Mouse (Mus musculus): ENCODE measurements around the gene Slc9a5.

Slc9a5 gene

DNA sequence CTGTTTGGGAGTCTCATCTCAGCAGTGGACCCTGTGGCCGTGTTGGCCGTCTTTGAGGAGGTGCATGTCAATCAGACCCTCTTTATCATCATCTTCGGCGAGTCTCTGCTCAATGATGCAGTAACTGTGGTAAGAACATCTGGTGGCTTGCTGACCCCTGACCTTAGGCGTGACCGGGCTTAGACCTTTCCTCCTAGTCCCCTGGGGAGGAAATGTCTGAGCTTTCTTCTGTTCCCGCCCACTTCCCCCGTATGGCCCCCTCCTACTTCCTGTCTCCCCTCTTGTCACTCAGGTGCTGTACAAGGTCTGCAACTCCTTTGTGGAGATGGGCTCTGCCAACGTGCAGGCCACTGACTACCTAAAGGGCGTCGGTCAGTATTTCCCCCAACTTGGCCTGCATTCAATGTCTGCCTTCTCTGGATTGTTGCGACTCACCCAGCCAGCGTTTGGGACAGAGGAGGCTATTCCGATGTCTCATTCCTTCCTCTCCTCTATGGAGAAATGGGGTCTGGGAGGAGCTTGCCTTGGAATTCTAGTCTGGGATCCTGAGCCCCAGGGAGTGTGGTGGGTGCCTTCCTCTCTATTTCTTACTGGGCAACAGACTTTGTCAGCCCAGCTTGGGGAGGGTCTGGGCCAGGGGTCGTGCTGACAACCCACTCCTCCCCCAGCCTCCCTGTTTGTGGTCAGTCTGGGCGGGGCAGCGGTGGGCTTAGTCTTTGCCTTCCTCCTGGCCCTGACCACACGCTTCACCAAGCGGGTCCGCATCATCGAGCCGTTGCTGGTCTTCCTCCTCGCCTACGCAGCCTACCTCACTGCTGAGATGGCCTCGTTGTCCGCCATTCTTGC is 6.8 kb downstream of the Slc9a5 start:
- no peak for DNase-seq (ENCODE audit: low spot score)

DNA sequence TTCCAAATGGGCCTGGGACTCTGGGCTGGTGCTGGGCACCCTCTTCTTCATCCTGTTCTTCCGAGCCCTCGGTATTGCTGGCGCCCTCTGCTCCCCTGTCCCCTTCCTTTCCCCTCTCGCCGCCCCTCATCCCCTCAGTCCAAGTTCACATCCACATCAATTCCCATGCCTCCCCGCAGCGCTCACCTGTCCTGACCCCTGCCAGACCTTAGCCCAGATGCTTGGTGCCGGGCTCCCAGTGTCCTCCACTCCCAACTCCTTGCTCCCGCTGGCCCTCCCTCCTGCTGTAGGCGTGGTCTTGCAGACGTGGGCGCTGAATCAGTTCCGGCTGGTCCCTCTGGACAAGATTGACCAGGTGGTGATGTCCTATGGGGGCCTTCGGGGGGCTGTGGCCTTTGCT is 8.0 kb downstream of the Slc9a5 start:
- no peak for DNase-seq (ENCODE audit: low spot score)

DNA sequence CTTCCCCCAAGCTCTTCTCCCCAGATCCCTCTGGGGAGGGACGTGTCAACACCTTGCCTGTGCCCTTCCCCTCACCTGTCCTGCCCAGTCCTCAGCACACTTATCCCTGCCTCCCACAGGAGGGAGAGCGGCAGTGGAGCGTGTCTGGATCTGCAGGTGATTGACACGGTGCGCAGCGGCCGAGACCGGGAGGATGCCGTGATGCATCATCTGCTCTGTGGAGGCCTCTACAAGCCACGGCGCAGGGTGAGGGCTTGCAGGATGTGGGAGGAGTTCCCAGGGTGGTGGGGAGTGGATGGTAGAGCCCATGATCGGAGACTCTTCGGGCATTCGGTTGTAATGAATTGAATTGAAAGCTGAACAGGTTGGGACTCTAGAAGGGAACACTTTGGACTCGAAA is 10.6 kb downstream of the Slc9a5 start:
- DNase-seq (ENCODE audit: low spot score), result no peak

DNA sequence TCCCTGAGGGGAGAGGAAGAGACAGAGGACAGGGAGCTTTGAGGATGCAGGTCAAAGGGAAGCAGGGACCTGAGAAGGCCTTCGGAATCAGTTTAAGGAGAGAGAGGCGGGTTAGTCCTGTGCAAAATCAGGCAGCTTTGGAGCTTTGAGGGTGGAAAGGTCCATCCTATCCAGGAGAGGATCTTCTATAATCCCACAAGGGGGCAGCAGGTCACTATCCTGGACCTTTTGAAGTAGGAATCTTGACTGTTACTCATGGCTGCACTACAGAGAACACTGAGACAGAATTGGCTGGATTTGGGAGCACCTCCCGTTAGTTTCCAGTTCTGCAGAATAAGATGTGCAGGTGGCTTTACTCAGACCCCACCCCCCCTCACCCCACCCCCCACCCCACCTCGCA is 11.0 kb downstream of the Slc9a5 start:
- no peak for DNase-seq (ENCODE audit: low spot score)

DNA sequence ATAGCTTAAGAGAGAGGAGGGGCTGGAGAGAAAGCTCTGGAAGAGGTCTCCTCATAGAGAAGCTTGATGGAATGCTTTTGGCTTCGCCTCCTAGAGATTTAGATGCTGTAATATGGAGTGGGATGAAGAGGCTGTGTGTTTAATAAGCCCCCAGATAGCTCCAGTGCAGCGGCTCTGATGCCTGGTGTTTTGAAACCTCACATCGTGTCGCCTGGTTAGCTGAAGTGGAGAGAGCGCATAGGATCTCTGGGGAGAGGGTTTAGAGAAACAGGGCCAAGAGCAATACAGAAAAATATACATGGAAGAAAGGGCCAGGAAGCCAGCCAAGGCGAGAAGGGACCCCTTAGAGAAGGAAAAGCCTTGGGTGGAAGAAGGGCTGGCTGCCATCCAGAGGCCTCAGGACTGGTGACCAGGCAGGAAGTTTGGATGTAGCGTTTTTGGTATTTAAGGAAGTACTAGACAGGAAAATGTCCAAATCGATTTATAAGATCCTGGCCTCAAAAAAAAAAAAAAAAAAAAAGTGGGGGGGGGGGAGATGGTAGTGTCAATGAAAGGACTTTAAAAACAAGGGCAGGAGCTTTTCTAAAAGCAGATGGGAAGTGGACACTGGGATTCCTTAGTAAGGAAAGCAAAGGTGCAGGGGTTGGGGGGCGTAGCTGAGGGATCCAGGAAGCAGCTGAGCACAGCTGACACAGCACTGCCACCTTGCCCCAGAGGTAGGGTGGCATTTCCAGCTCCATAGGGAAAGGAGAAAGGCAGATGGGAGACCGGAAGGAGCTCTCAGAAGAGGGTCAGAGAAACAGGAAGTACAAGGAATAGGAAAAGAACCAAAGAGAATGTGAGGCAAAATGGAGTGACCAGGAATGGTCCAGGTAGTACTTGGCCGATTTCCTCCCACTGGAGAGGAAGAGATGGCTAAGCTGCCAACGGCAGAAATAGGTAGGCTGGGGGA is 13.4 kb downstream of the Slc9a5 start:
- DNase-seq (ENCODE audit: low spot score), result no peak

DNA sequence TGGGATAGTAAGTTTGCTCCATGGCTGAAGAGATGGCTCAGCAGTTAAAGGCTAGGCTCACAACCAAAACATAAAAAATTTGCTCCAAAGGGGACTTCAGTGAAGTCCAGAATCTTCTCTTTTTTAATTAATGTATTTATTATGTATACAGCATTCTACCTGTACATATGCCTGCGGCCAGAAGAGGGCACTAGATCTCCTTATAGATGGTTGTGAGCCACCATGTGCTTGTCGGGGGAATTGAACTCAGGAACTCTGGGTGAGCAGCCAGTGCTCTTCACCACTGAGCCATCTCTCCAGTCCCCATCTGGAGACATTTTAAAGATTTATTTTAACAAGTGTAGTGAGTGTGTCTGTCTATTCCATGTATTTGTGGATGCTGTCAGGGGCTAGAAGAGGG is 18.5 kb downstream of the Slc9a5 start:
- no peak for DNase-seq (ENCODE audit: low spot score)

DNA sequence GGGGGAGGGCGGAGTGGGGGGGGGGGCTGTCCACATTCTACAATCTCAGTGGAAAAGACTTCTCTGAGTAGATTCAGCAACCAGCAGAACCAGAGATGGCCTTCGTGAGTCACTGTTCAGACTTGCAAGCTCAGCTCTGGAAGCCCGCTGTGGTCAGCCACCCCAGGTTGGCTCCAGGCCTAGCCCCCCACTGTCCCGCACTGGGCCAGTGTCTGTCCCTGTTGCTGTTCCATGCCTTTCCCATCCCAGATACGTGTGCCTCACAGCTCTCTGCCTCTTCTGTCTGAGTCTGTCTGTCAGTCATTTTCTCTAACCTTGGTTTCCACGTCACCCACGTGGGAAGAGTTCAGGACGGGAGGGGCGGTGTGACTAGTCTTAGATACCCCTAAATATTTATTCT is 23.8 kb downstream of the Slc9a5 start:
- DNase-seq (ENCODE audit: low spot score), result no peak

DNA sequence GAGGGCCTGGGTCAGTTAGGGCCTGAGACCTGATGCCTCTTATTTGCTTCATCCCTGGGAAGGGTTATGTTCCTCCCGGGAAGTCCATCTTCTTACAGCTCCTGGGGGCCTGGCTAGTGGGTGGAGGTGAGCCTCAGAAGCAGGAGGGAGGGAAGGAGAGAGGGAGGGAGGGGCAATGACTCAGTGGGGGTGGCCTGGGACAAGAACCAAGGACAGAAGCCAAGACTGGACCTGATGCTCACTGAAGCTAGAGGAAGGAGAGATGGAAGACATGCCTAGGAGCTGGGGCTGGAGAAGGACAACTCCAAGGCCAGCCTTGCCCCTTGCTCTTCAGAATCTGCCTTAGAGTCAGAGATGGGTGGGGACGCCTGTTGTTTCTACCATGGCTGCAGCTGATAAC is 24.4 kb downstream of the Slc9a5 start, which contains the start of gene Plekhg4:
Plekhg4 (plus strand) TSS at position 243 of the 400 bp plus-strand sequence.
- DNase-seq (ENCODE audit: low spot score), result no peak

DNA sequence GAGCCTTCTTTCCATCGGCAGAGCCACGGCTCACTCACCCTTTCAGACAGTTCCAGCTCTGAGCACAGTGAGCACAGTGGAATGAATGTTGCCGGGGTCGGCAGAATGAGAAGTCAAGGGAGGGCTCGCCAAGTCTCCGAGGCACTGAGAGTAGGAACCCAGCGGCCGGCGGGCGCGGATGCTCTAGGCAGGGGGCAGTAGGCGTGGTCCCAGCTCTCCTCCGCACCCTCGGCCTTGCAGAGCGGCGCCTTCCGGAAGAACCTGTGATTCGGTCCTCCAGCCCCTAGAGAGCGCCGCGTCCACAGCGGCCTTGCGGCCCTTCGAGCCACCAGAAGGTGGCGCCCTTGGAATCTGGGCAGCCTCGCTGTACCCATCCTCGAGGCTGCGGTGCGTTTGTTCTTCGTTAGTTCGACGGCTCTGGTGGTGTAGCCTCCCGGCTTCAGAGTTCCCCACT is 25.9 kb downstream of the Slc9a5 start:
- no peak for DNase-seq (ENCODE audit: low spot score)

DNA sequence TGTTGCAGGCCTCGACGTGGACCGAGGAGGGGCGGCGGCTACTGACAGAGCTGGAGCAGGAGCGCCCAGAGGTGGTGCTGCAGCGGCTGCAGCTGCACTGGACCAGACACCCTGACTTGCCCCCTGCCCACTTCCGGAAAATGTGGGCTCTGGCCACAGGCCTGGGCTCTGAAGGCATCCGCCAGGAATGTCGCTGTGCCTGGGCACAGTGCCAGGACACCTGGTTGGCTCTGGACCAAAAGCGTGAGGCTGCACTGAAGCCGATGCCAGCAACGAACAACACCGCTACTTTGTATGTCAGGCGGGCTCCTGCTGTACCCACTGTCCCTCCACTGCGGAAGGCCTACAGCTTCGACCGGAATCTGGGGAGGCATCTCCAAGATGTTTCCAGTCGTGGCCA is 30.0 kb downstream of the Slc9a5 start:
- DNase-seq (ENCODE audit: low spot score), result peak; percentile 50

DNA sequence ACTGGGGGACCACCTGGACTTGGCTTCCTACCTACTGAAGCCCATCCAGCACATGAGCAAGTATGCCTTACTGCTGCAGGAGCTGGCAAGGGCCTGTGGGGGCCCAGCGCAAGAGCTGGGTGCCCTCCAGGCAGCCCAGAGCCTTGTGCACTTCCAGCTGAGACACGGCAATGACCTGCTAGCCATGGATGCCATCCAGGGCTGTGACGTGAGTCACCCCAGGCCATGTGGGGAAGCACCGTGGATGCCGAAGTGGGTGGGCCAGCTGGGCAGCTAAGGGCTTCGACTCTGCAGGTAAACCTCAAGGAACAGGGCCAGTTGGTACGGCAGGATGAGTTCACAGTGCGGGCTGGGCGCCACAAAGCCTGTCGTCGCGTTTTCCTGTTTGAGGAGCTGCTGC is 31.7 kb downstream of the Slc9a5 start:
- DNase-seq (ENCODE audit: low spot score), result no peak

DNA sequence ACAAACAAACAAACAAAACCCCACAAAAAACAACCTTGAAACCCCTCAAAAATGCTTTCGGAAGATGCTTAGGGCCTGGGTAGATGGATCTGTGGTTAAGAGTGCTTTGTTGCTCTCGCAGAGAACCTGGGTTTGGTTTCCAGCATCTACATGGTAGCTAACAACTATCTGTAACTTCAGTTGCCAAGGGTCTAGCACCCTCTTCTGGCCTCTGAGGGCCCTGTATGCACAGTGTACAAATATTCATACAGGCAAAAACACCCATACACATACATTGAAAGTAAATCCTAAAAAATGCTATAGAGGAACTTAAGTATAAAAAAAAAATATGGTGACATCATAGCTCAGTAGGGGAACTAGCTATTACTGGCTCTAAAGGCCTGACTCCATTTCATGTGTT is 35.4 kb downstream of the Slc9a5 start:
- DNase-seq (ENCODE audit: low spot score), result no peak

DNA sequence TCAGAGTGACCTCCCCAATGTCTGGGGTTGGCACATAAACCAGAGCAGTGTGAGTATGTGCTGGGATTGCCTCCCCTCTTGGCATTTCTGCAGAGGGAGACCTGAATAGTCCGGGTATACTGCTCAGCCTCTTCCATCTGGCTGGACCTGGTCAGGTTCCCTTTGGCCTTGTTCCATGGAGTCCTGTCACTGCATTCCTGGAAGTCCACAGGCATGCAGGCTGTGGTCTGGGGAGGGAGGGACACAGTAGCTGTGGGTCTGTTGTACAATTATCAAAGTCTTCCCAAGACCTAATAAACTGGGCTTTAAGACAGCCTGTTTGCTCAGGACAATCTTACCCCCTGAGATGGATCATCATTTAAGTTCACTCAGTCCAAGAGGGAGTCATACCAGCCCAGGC is 38.5 kb downstream of the Slc9a5 start:
- DNase-seq (ENCODE audit: low spot score), result no peak

DNA sequence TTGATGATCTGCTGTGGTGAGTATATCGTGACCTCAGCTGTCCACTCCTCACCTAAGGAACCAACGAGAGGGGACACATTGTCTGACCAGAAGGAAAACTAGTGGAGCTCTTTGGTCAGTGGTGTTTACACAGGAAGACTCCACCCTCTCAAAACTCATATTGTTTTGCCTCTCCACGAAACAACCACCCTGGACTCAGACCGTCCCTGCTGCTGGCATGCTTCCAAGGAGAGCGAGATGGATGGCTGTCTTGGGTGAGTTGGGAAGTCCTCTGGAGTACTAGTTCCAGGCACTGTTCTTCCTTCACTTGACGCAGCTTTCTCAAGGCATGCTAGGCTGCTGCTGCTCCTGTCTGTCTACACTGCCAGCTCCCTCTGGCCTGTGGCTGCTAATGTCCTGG is 40.5 kb downstream of the Slc9a5 start:
- DNase-seq (ENCODE audit: low spot score), result no peak

DNA sequence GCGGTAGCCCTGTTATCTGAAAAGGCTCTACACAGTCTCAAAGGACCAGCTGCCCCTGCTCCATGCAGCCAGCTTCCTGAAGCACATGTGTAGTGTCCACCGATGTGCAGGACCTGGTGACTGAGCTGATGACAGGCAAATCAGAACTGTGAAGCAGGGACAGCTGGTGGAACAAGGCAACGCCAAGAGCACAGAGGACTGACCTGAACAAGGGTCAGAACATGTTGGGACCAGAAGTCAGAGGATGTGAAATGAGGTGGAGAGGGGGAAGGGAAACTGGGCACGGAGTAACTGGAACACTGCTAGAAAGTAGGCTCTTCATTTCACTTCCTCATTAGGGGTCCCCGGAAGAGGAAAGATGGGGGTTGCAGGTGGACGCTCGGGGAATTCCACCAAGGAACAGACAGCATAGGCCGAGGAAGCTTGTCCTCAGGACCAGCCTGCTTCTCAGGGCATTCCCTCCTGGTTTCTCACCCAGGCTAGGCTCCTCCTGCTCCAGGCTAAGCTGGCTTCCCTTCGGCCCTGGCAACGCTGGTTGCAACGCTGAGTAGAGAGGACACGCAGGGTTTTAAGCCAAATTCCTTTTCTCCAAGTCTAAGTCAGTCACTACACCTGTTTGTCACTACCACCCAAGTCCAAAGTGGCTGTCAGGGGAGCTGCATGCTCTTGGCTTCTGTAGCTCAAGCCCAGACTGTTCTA is 44.6 kb downstream of the Slc9a5 start:
- DNase-seq (ENCODE audit: low spot score), result no peak

DNA sequence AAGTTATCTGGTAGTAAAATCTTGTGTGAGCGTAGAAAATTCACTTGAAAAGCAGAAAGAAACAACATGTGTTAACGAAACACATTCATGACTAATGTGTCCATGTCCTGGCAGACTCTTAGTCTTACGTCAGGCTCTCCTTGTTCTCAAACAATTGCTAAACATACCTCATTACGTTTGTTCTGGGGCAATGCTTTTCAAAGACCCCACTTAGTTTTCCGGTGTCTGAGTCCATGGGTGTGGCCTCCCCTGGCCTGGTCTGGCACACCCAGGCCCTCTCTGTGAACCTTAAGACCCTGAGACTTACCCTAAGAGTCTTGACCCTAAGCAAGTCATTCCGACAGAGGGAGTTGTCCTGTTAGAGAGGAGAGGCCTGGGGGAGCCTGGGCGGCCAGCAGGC is 45.3 kb downstream of the Slc9a5 start:
- DNase-seq (ENCODE audit: low spot score), result no peak

DNA sequence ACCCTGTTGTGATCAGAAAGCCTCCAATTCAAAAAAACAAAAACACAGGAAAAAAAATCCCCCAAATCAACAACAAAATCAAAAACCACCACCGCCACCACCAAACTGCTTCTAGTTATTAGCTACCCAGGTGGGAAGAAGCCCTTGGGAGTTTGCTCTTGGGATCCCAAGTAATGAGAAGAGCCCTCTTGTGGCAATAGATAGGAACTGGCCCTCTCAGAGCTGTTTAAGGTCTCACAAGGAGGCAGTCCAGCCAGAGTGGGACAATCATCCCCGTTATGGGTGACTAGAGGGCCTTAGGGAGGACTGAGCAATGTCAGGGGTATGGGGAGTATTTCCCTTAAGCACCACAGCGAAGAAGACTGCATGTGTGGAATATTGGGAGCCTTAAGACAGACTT is 49.1 kb downstream of the Slc9a5 start:
- no peak for DNase-seq (ENCODE audit: low spot score)

DNA sequence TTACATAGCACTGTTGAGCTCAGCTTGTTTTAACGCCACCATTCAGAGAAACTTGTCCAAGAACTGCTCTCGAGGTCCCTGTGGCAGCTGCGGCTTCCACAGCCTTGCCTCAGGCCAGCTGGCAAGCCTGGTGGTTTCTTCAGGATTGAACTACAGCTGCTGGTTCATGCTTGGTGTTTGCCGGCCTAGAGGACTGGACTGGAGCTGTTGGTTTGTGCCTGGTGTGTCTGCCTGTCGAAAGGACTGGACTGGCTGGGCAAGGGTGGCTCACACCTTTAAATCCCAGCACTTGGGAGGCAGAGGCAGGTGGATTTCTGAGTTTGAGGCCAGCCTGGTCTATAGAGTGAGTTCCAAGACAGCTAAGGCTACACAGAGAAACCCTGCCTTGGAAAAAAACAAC is 51.4 kb downstream of the Slc9a5 start:
- DNase-seq (ENCODE audit: low spot score), result no peak

DNA sequence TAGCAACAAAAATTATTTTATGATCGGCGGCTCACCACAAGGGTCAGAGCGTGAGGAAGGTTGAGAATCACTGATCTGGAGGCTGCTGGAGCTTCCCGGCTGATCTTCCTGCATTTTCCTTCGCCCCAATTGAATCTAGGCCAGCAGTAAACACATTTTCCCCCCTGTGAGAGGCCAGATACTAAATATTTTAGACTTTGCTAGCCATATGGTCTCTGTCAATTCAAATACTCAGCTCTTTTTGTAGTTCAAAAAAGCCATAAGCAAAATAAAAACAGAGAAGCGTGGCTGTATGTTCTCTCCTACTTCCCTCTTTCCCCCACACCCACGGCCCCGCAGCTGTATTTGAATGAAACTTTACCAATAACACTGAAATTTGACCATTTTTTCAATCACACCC is 54.8 kb downstream of the Slc9a5 start:
- DNase-seq (ENCODE audit: low spot score), result no peak

DNA sequence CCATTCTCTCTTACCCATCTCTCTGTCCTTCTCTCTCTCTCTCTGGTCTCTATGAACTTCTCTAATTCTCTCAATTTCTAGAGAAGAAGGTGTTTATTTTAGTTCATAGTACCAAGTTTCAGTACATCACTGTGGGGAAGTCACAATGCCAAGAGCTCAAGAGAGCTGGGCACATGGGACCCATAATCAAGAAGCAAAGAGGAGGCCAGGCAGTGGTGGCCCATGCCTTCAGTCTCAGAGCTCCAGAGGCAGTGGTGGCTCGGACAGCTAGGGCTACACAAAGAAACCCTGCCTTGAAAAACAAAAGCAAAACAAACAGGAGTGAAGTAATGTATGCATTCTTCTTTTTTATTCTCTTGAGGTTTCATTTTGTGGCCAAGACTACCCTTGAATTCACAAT is 55.9 kb downstream of the Slc9a5 start:
- DNase-seq (ENCODE audit: low spot score), result no peak

DNA sequence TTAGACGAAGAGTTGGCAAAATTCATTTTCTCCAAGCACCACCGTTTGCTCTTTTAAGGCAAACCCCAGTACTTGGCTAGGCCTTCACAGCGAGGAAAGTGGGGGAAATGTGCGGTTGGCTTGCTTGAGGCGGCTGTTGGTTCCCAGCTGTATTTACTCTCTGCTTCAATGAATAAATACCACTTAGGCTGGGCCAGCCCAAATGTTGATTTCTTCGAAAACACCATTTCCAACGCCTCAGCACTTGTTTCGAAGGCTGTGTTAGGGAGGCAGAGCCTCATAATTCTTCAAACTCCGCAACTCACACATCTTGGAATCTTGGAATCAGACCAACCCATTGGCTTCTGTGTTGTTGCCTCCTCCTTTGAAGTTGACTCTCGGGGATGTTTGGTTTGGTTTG is 57.8 kb downstream of the Slc9a5 start:
- no peak for DNase-seq (ENCODE audit: low spot score)

DNA sequence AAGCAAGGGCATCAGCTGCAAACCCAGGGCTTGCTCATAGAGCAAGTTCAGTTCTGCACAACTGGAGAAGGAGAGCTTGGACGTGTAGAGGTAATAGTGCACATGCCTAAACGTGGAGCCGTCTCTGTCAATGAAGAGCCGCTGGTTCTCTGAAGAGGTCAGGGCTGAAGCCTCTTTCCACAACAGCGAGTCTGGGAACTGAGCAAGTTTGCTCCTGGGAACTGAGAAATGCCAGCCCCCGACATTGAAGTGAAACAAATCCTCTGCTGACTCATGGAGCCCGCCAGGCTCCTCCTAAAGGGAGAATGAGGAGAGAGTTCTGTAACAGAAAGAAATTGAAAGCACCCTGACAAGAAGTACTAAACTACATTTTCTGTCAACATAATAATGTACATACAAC is 59.7 kb downstream of the Slc9a5 start:
- no peak for DNase-seq (ENCODE audit: low spot score)
